Mouse (Mus musculus) heart, postnatal 0 days (tissue): ENCODE measurements around the gene Mefv. TPM values are rescaled to one million over a fixed set of nuclear protein-coding genes. Genes with fewer than 3 reads are reported as not detected.

Source experiments
- ATAC-seq: fragments of 200-750 bp; cut with Nextera tagmentation; 2 replicates; pipeline ENCODE4 v1.8.0; 2017; ENCODE audit warnings: low read depth, moderate number of reproducible peaks, moderate library complexity; ENCODE audit not compliant: insufficient read depth
- DNase-seq: peaks from one replicate; pipeline ENCODE4 v3.0.0-alpha.2; 2016; ENCODE audit warnings: low spot score
- H3K27ac ChIP-seq: fragments of 300-500 bp; sonication (generic); 2 replicates; pipeline ENCODE4 v1.5.1; 2014; ENCODE audit warnings: low read depth, mild to moderate bottlenecking
- H3K27me3 ChIP-seq: fragments of 300-500 bp; sonication (generic); 2 replicates; pipeline ENCODE4 v1.6.1; 2014; ENCODE audit warnings: low read length, mixed read lengths; ENCODE audit not compliant: control insufficient read depth, insufficient read depth
- H3K36me3 ChIP-seq: fragments of 300-500 bp; sonication (generic); replicated peaks from 2 replicates; pipeline ENCODE4 v1.6.1; 2014; ENCODE audit warnings: low read length, mixed read lengths; ENCODE audit not compliant: control insufficient read depth, insufficient read depth
- H3K4me1 ChIP-seq: fragments of 300-500 bp; sonication (generic); 2 replicates; pipeline ENCODE4 v1.6.1; 2014; ENCODE audit warnings: antibody characterized with exemption; ENCODE audit not compliant: control insufficient read depth, insufficient read depth
- H3K4me2 ChIP-seq: fragments of 300-500 bp; sonication (generic); 2 replicates; pipeline ENCODE4 v1.6.1; 2014; ENCODE audit warnings: low read depth, mild to moderate bottlenecking, low read length, moderate library complexity
- H3K4me3 ChIP-seq: fragments of 300-500 bp; sonication (generic); 2 replicates; pipeline ENCODE4 v1.5.1; 2014; ENCODE audit warnings: low read depth, low read length
- H3K9ac ChIP-seq: fragments of 300-500 bp; sonication (generic); replicated peaks from 2 replicates; pipeline ENCODE4 v1.6.1; 2014; ENCODE audit warnings: low read depth, low read length, mixed read lengths
- H3K9me3 ChIP-seq: fragments of 300-500 bp; sonication (generic); replicated peaks from 2 replicates; pipeline ENCODE4 v1.6.1; 2016; ENCODE audit warnings: low read length; ENCODE audit not compliant: control insufficient read depth
- CTCF ChIP-seq: IDR thresholded peaks from 2 replicates; pipeline ENCODE4 v1.5.1; 2016; ENCODE audit warnings: antibody characterized with exemption, control low read depth, low read depth
- EP300 ChIP-seq: IDR thresholded peaks from 2 replicates; pipeline ENCODE4 v1.6.1; 2016; ENCODE audit warnings: antibody characterized with exemption, low read depth
- WGBS: fragments of 180-500 bp; shearing (Covaris S2); extraction: QIAGEN DNeasy Blood & Tissue Kit; methylation state at CpG from one replicate; pipeline ENCODE4 v1.1.7; 2014; 5-methylcytosine and 5-hydroxymethylcytosine counted together
- polyA plus RNA-seq: library from polyadenylated mRNA; unstranded; fragments of >200 nt; fragmentation: Nextera tagmentation; extraction: Ambion mirVana; gene quantifications from 2 replicates; pipeline ENCODE4 v1.2.1, GENCODE M21; 2015
- total RNA-seq: library from RNA; depleted of rRNA; stranded (reverse); fragments of >200 nt; gene quantifications from 2 replicates; pipeline ENCODE4 v1.2.3, GENCODE M21; 2014; ENCODE audit warnings: low replicate concordance

The Mefv gene
- total and polyA plus RNA-seq, 2 experiments from 2014 or later = 0.05 TPM; not detected in 1

DNA sequence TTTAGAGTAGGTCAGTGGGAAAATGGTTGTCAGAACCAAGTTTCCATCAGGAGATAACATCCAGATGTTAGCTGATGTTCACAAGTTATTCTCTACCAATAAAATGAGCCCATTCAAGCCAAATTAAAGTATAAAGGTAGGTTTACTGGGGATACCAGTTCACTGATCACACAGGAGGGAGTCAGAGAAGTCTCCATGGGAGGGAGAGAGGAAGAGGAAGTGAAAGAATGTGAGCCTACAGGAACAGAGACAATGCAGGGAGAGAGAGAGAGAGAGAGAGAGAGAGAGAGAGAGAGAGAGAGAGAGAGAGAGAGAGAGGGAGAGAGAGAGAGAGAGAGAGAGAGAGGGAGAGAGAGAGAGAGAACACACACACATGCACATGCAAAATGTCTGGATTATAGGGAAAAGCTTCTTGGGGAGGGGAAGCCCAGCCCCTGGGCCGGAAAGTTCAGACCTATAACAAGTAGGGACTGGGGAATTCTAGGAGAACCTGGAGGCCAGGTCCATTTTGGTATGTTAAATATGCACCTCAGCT lies 15.4 kb upstream of the Mefv start:
- TF ChIP-seq EP300 (no peak), CTCF (no peak)
- Histone ChIP-seq H3K4me2 (no peak overlapping the region), H3K36me3 (no peaks in the 10 kb centered on the region), H3K27ac (no peak overlapping the region), H3K4me1 (no peaks in the 10 kb centered on the region), H3K27me3 (no peaks in the 10 kb centered on the region), H3K4me3 (no peak overlapping the region), H3K9ac (no peak overlapping the region), H3K9me3 (no peaks in the 10 kb centered on the region)
- 75% methylated on average over 1 of the region's 1 CpGs for WGBS
- ATAC-seq = no peak
- no peak for DNase-seq

DNA sequence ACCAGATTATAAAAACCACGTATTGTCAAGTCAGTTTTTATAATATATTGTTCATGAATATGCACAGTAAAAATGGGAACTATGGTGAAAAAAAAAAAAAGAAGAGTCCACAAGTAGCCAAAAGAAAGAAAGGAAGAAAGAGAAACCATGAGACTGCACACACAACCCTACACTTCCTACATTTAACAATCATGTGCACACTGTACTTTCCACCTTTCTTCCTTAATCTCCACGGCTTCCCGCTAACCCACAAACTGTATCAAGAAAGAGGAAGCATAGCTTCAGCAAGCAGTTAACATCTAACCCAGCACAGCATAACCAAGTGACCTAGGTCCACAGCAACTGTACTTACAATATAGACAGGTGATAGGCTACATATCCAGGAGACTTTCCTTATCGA lies 14.7 kb upstream of the Mefv start:
- ATAC-seq = no peak

DNA sequence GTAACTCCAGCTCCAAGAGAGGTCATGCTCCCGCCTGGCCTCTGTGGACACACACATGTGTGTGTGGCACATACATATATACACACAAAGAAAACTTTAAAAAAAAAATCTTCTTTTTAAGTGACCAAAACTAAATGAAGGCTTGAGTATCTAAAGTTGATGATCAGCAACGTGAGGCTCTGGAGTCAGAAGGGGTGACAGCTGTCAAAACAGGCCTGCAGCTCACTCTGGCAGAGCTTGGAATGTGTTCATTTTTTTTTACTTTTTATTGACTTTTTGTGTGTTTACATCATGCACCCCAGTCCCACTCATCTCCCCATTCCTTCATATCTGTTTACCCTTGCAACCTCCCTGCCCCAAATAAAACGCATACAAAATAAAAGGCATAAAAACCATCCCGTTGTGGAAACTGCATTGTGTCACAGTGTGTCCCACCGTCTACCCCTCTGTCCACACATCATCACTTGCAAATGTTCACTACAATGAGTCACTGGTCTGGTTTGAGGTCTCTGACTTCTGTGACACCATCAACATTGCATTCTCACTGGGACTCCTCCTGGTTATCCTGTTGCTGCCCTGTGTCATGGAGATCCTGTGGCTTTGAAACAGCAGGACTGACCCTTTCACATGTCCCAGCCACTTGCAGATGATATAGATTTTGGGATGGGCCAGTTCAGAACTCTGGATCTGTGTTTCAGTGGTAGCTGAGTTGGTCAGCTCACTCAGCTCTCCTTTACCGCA lies 10.3 kb upstream of the Mefv start:
- H3K27me3 ChIP-seq = no peaks in the 10 kb centered on the region
- H3K4me3 ChIP-seq = no peak overlapping the region
- 67% methylated on average over 6 of the region's 6 CpGs for WGBS
- DNase-seq (no peak), ATAC-seq (no peak)
- H3K4me1 ChIP-seq = no peaks in the 10 kb centered on the region
- H3K27ac ChIP-seq = no peak overlapping the region
- no peak overlapping the region for H3K4me2 ChIP-seq
- no peak overlapping the region for H3K9ac ChIP-seq
- no peaks in the 10 kb centered on the region for H3K9me3 ChIP-seq
- TF ChIP-seq CTCF (no peak), EP300 (no peak)
- H3K36me3 ChIP-seq = no peaks in the 10 kb centered on the region

More for the DNA sequence above, 14.7 kb upstream of the Mefv start:
- Histone ChIP-seq H3K36me3 (no peaks in the 10 kb centered on the region), H3K9me3 (no peaks in the 10 kb centered on the region), H3K27ac (no peak overlapping the region), H3K27me3 (no peaks in the 10 kb centered on the region), H3K9ac (no peak overlapping the region), H3K4me1 (no peaks in the 10 kb centered on the region), H3K4me3 (no peak overlapping the region), H3K4me2 (no peak overlapping the region)
- 67% methylated on average over 4 of the region's 4 CpGs for WGBS
- TF ChIP-seq EP300 (no peak), CTCF (no peak)
- DNase-seq = no peak

DNA sequence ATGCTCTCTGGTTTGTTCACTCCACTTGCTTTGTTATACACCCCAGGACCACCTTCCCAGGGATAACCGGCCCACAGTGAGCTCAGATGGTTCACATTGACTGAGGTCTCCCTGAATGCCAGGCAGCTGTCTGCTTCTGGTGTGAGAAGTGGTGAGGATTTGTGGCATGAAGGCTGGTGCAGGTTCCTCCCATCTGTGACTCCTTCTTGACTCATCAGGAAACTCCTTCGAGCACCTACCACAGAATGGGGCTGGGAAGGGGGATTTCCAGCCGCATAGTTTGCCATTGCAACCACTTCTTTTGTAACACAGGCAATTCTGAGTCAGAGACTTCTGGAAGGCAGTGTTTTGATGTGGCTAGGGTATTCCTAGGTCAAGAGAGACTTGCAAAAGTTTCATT lies 5.3 kb upstream of the Mefv start:
- Histone ChIP-seq H3K27me3 (no peaks in the 10 kb centered on the region), H3K4me1 (no peaks in the 10 kb centered on the region), H3K4me3 (no peak overlapping the region), H3K9me3 (no peaks in the 10 kb centered on the region), H3K9ac (no peak overlapping the region), H3K27ac (no peak overlapping the region), H3K4me2 (no peak overlapping the region), H3K36me3 (no peaks in the 10 kb centered on the region)
- DNase-seq = no peak
- TF ChIP-seq CTCF (no peak), EP300 (no peak)
- 67% methylated on average over 3 of the region's 3 CpGs for WGBS
- ATAC-seq = no peak

DNA sequence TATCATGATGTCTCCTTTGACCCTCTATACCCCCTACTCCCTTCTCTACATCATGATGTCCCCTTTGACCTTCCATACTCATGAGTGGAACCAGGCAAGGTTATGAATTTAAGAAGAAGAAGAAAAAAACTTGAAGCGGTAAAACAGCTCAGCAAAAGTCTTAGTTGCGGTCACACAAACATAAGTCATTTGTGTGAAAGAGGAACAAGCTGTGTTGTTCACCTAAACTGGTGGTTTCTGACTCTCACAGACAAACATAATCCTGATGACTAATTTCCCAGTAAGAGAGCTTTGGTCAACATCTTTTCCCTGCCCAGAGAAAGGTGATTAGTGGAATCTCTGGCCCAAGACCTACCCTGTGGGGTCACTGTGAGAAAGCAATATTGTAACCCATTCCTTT lies 3.2 kb downstream of the Mefv start:
- H3K4me3 ChIP-seq = no peak overlapping the region
- no peaks in the 10 kb centered on the region for H3K36me3 ChIP-seq
- H3K4me1 ChIP-seq = no peaks in the 10 kb centered on the region
- no peak overlapping the region for H3K27ac ChIP-seq
- no peak overlapping the region for H3K9ac ChIP-seq
- DNase-seq (no peak), ATAC-seq (no peak)
- H3K27me3 ChIP-seq = no peaks in the 10 kb centered on the region
- 80% methylated on average over 2 of the region's 2 CpGs for WGBS
- H3K4me2 ChIP-seq = no peak overlapping the region
- H3K9me3 ChIP-seq = 0 out of 2 replicates have a peak, but pooled peaks cover 3% of the 10 kb centered on the region
- TF ChIP-seq EP300 (no peak), CTCF (no peak)
